Mouse (Mus musculus): Measurements from ENCODE around the gene Faah. TPM values are rescaled to one million over a fixed set of nuclear protein-coding genes. Genes with fewer than 3 reads are reported as not detected.

Gene Faah
- polyA plus RNA-seq, 1 experiment from 2014 or later = 3.9 TPM

Other genes with a start within 250 kb of the Faah start
- not detected in 2 replicates for gene Tex38, start 236.9 kb downstream of the Faah start, polyA plus RNA-seq (2016; fragmentation: Nextera tagmentation; extraction: Ambion mirVana)
- gene Atpaf1, start 233.1 kb downstream of the Faah start, polyA plus RNA-seq (2016; fragmentation: Nextera tagmentation; extraction: Ambion mirVana) = 24.0 and 30.1 TPM in 2 replicates
- gene Mob3c, start 189.8 kb downstream of the Faah start, polyA plus RNA-seq (2016; fragmentation: Nextera tagmentation; extraction: Ambion mirVana) = 7.4 and 8.3 TPM in 2 replicates
- 45.2 and 47.2 TPM in 2 replicates for gene Mknk1, start 178.7 kb downstream of the Faah start, polyA plus RNA-seq (2016; fragmentation: Nextera tagmentation; extraction: Ambion mirVana)
- not detected in 2 replicates for gene Kncn, start 133.5 kb downstream of the Faah start, polyA plus RNA-seq (2016; fragmentation: Nextera tagmentation; extraction: Ambion mirVana)
- not detected in 2 replicates for gene 6430628N08Rik, start 127.3 kb downstream of the Faah start, polyA plus RNA-seq (2016; fragmentation: Nextera tagmentation; extraction: Ambion mirVana)
- not detected in 2 replicates for gene Dmbx1, start 78.0 kb downstream of the Faah start, polyA plus RNA-seq (2016; fragmentation: Nextera tagmentation; extraction: Ambion mirVana)
- 10.7 and 11.4 TPM in 2 replicates for gene Nsun4, start 36.0 kb upstream of the Faah start, polyA plus RNA-seq (2016; fragmentation: Nextera tagmentation; extraction: Ambion mirVana)
- gene Uqcrh, start 57.1 kb upstream of the Faah start, polyA plus RNA-seq (2016; fragmentation: Nextera tagmentation; extraction: Ambion mirVana) = 326 and 344 TPM in 2 replicates
- gene Lrrc41, start 57.3 kb upstream of the Faah start, polyA plus RNA-seq (2016; fragmentation: Nextera tagmentation; extraction: Ambion mirVana) = 42.2 and 43.7 TPM in 2 replicates
- 45.0 and 45.4 TPM in 2 replicates for gene Rad54l, start 105.8 kb upstream of the Faah start, polyA plus RNA-seq (2016; fragmentation: Nextera tagmentation; extraction: Ambion mirVana)
- 23.8 and 24.2 TPM in 2 replicates for gene Pomgnt1, start 105.9 kb upstream of the Faah start, polyA plus RNA-seq (2016; fragmentation: Nextera tagmentation; extraction: Ambion mirVana)
- 0.44 and 0.53 TPM in 2 replicates for gene Lurap1, start 133.4 kb upstream of the Faah start, polyA plus RNA-seq (2016; fragmentation: Nextera tagmentation; extraction: Ambion mirVana)
- not detected in 2 replicates for gene Tspan1, start 149.7 kb upstream of the Faah start, polyA plus RNA-seq (2016; fragmentation: Nextera tagmentation; extraction: Ambion mirVana)
- not detected in 2 replicates for gene 1700042G07Rik, start 155.4 kb upstream of the Faah start, polyA plus RNA-seq (2016; fragmentation: Nextera tagmentation; extraction: Ambion mirVana)
- not detected in 2 replicates for gene Gm49337, start 155.5 kb upstream of the Faah start, polyA plus RNA-seq (2016; fragmentation: Nextera tagmentation; extraction: Ambion mirVana)
- 2.2 and 2.7 TPM in 2 replicates for gene Pik3r3, start 203.7 kb upstream of the Faah start, polyA plus RNA-seq (2016; fragmentation: Nextera tagmentation; extraction: Ambion mirVana)